Mouse (Mus musculus) hindbrain, embryonic 15.5 days (tissue): ENCODE results near the gene Ppp2r3d. TPM values are rescaled to one million over a fixed set of nuclear protein-coding genes. Genes with fewer than 3 reads are reported as not detected.

Source experiments
- polyA plus RNA-seq: library from polyadenylated mRNA; unstranded; fragments of >200 nt; fragmentation: Nextera tagmentation; extraction: Ambion mirVana; gene quantifications from 2 replicates; pipeline ENCODE4 v1.2.1, GENCODE M21; 2015

Ppp2r3d gene
- polyA plus RNA-seq, 1 experiment from 2014 or later, result 180 TPM

Other genes starting within 250 kb of the Ppp2r3d start
- gene 2010315B03Rik, start 164.2 kb downstream of the Ppp2r3d start, polyA plus RNA-seq, result 12.0 and 14.3 TPM in 2 replicates
- gene Gm21836, start 16.9 kb upstream of the Ppp2r3d start, polyA plus RNA-seq, result not detected in 2 replicates